Mouse (Mus musculus): ENCODE data around the gene Rln3. TPM values are rescaled to one million over a fixed set of nuclear protein-coding genes. Genes with fewer than 3 reads are reported as not detected.

The Rln3 gene
- polyA plus RNA-seq, 1 experiment, result 0.84 TPM

- Histone ChIP-seq H3K36me3 (ENCODE audit: control insufficient read depth, insufficient read depth, low read length) (no peaks in the 10 kb centered on the region), H3K4me3 (ENCODE audit: control insufficient read depth, low read depth, low read length) (no peak overlapping the region), H3K4me1 (ENCODE audit: control insufficient read depth, insufficient read depth, low read length) (peaks cover 2% of the 10 kb centered on the region; the same call in 1 of the 2 replicates), H3K27me3 (ENCODE audit: control insufficient read depth, insufficient read depth, low read length) (no peaks in the 10 kb centered on the region), H3K27ac (ENCODE audit: control insufficient read depth, insufficient read depth, low read depth, low read length) (no peak overlapping the region)
- no peak for TF ChIP-seq POLR2A (IDR thresholded peaks at IDR 0.05; ENCODE audit: control insufficient read depth, low read depth, low read length)
Measured at GRCm38 (mm10) chr8:84079206-84079605, 34.4 kb upstream of the Rln3 start.

GRCm38 (mm10) chr8:84076849-84077248 lies 32.0 kb upstream of the Rln3 start:
- no peak overlapping the region for H3K27ac ChIP-seq (ENCODE audit: control insufficient read depth, insufficient read depth, low read depth, low read length)
- TF ChIP-seq POLR2A (IDR thresholded peaks at IDR 0.05; ENCODE audit: control insufficient read depth, low read depth, low read length) (no peak), CTCF (IDR thresholded peaks at IDR 0.05; ENCODE audit: control insufficient read depth, insufficient read depth, insufficient replicate concordance, low read depth, low read length) (no peak)
- H3K27me3 ChIP-seq (ENCODE audit: control insufficient read depth, insufficient read depth, low read length), result no peaks in the 10 kb centered on the region
- no peaks in the 10 kb centered on the region for H3K36me3 ChIP-seq (ENCODE audit: control insufficient read depth, insufficient read depth, low read length)
- H3K4me3 ChIP-seq (ENCODE audit: control insufficient read depth, low read depth, low read length), result no peak overlapping the region
- peaks cover 7% of the 10 kb centered on the region for H3K4me1 ChIP-seq (ENCODE audit: control insufficient read depth, insufficient read depth, low read length)

DNA sequence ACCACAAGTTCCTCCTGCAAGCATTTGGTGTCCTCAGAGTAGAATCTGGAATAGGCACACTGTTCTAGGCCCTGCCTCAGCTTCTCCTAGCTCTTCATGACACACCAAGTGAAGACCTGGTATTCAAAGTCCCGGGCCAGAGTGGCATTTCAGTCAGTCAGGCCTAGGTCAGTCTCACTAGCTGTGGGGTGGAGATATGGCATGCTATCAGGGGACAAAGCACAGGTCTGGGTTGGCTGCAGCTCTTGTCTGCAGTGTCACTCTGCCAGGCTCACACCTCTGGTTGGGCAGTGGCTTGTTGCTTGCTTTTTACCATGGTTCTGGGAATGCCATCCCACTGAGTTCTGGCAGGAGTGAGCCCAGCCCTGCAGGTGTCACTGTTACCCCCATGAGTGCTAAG lies 31.6 kb upstream of the Rln3 start:
- no peak for TF ChIP-seq CTCF (IDR thresholded peaks at IDR 0.05; ENCODE audit: control insufficient read depth, insufficient read depth, insufficient replicate concordance, low read depth, low read length)
- TF ChIP-seq POLR2A (IDR thresholded peaks at IDR 0.05; ENCODE audit: control insufficient read depth, low read depth, low read length), result no peak
- Histone ChIP-seq H3K27ac (ENCODE audit: control insufficient read depth, insufficient read depth, low read depth, low read length) (no peak overlapping the region), H3K36me3 (ENCODE audit: control insufficient read depth, insufficient read depth, low read length) (no peaks in the 10 kb centered on the region), H3K4me3 (ENCODE audit: control insufficient read depth, low read depth, low read length) (no peak overlapping the region), H3K4me1 (ENCODE audit: control insufficient read depth, insufficient read depth, low read length) (peaks cover 11% of the 10 kb centered on the region), H3K27me3 (ENCODE audit: control insufficient read depth, insufficient read depth, low read length) (no peaks in the 10 kb centered on the region)

GRCm38 (mm10) chr8:84073230-84073976 lies 28.6 kb upstream of the Rln3 start:
- Histone ChIP-seq H3K4me3 (ENCODE audit: control insufficient read depth, low read depth, low read length) (no peak overlapping the region), H3K27ac (ENCODE audit: control insufficient read depth, insufficient read depth, low read depth, low read length) (no peak overlapping the region), H3K36me3 (ENCODE audit: control insufficient read depth, insufficient read depth, low read length) (no peaks in the 10 kb centered on the region), H3K4me1 (ENCODE audit: control insufficient read depth, insufficient read depth, low read length) (peaks cover 28% of the 10 kb centered on the region), H3K27me3 (ENCODE audit: control insufficient read depth, insufficient read depth, low read length) (no peaks in the 10 kb centered on the region)
- TF ChIP-seq CTCF (IDR thresholded peaks at IDR 0.05; ENCODE audit: control insufficient read depth, insufficient read depth, insufficient replicate concordance, low read depth, low read length), result no peak
- no peak for TF ChIP-seq POLR2A (IDR thresholded peaks at IDR 0.05; ENCODE audit: control insufficient read depth, low read depth, low read length)

DNA sequence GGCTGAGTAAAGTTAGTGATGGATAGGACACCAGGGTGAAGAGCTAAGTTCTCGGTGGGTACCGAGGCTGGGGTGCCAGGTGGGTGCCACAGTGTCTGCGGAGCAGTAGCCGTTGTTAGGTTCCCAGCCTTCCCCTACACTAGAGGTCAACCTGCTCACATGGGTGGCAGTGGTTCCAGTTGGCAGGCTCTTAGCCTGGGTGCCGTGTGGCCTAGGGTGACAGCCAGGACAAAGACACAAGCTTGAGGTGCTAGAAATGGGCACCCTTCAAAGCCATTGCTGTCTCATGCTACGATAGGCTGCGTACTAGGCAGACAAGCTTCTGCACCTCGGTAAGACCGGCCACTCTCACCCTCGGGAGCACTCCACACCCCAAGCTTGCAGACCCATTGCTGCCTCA lies 27.5 kb upstream of the Rln3 start:
- TF ChIP-seq CTCF (IDR thresholded peaks at IDR 0.05; ENCODE audit: control insufficient read depth, insufficient read depth, insufficient replicate concordance, low read depth, low read length) (no peak), POLR2A (IDR thresholded peaks at IDR 0.05; ENCODE audit: control insufficient read depth, low read depth, low read length) (no peak)
- no peaks in the 10 kb centered on the region for H3K36me3 ChIP-seq (ENCODE audit: control insufficient read depth, insufficient read depth, low read length)
- no peak overlapping the region for H3K4me3 ChIP-seq (ENCODE audit: control insufficient read depth, low read depth, low read length)
- no peaks in the 10 kb centered on the region for H3K27me3 ChIP-seq (ENCODE audit: control insufficient read depth, insufficient read depth, low read length)
- peaks cover 33% of the 10 kb centered on the region for H3K4me1 ChIP-seq (ENCODE audit: control insufficient read depth, insufficient read depth, low read length)
- no peak overlapping the region for H3K27ac ChIP-seq (ENCODE audit: control insufficient read depth, insufficient read depth, low read depth, low read length)

DNA sequence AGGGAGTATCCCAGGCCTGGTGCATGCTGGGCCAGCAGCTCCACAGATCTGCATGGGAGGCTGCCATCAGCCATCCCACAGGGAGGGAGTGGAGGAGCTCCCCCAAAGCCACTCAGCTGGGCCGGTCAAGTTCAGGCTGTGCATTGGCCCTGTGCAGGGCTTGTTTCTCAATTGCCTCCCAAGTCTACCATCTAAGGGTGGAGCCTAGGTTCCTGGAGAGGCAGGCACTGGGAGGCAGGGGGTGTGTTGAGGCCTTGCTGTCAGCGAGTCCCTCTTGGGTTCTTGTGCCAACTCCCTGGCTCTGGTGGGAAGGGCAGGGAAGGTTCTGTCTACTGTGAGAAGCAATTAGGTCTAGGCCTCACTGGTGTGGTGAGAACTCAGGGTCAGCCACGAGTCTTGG lies 27.1 kb upstream of the Rln3 start:
- no peaks in the 10 kb centered on the region for H3K36me3 ChIP-seq (ENCODE audit: control insufficient read depth, insufficient read depth, low read length)
- no peak overlapping the region for H3K27ac ChIP-seq (ENCODE audit: control insufficient read depth, insufficient read depth, low read depth, low read length)
- H3K4me1 ChIP-seq (ENCODE audit: control insufficient read depth, insufficient read depth, low read length), result peaks cover 33% of the 10 kb centered on the region
- TF ChIP-seq POLR2A (IDR thresholded peaks at IDR 0.05; ENCODE audit: control insufficient read depth, low read depth, low read length), result no peak
- TF ChIP-seq CTCF (IDR thresholded peaks at IDR 0.05; ENCODE audit: control insufficient read depth, insufficient read depth, insufficient replicate concordance, low read depth, low read length), result no peak
- H3K27me3 ChIP-seq (ENCODE audit: control insufficient read depth, insufficient read depth, low read length), result no peaks in the 10 kb centered on the region
- no peak overlapping the region for H3K4me3 ChIP-seq (ENCODE audit: control insufficient read depth, low read depth, low read length)

DNA sequence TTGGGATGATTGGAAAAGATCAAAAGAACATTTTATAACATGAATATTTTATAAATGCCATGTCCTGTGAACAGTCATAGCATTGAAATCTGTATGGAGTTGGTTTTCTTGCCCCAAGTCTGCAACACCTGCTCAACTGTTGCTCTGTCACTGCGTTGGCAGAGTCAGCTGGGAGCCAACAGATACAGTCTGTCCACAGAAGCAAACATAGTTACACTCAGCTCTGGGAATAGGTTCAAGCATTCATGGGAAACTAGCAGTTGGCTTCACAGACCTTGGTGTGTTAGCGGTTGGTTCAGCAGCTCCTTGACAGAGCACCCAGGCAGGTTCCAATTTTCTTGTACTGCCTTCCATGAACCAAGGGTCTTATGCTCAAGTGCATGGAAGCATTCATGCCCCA lies 25.9 kb upstream of the Rln3 start:
- no peak for TF ChIP-seq CTCF (IDR thresholded peaks at IDR 0.05; ENCODE audit: control insufficient read depth, insufficient read depth, insufficient replicate concordance, low read depth, low read length)
- no peak for TF ChIP-seq POLR2A (IDR thresholded peaks at IDR 0.05; ENCODE audit: control insufficient read depth, low read depth, low read length)
- H3K27ac ChIP-seq (ENCODE audit: control insufficient read depth, insufficient read depth, low read depth, low read length), result no peak overlapping the region

More for the DNA sequence above, 25.9 kb upstream of the Rln3 start:
- no peaks in the 10 kb centered on the region for H3K36me3 ChIP-seq (ENCODE audit: control insufficient read depth, insufficient read depth, low read length)
- H3K4me3 ChIP-seq (ENCODE audit: control insufficient read depth, low read depth, low read length), result no peak overlapping the region
- H3K27me3 ChIP-seq (ENCODE audit: control insufficient read depth, insufficient read depth, low read length), result no peaks in the 10 kb centered on the region
- H3K4me1 ChIP-seq (ENCODE audit: control insufficient read depth, insufficient read depth, low read length), result peaks cover 33% of the 10 kb centered on the region

Data from testis, adult 2 months (tissue).